Mouse (Mus musculus) erythroblast, embryonic 14.5 days (primary cell): ENCODE results near the gene Anxa10.

ENCODE experiments used
- GATA1 ChIP-seq: IDR thresholded peaks from 2 replicates; pipeline ENCODE4 v1.6.1; 2012; ENCODE audit warnings: low read length, inconsistent platforms, mixed read lengths
- TAL1 ChIP-seq: IDR thresholded peaks from 3 replicates; pipeline ENCODE4 v1.6.1; 2012; ENCODE audit warnings: low read length, inconsistent platforms, mixed read lengths

GRCm38 (mm10) chr8:62034351-62034750, 88.6 kb downstream of the Anxa10 start:
- TF ChIP-seq GATA1 = no peak
- no peak for TF ChIP-seq TAL1
